Mouse (Mus musculus) brain, embryonic 14.5 days (tissue): ENCODE measurements at regions not wholly inside any gene's neighbourhood (a gene's known extent, or its start where the extent isn't known, plus 50 kb on each side); places are given as distances from the start of the nearest gene placed in this dataset.
"Not testable (repeated sequence)": the region's sequence is repeated elsewhere in the genome, so short reads cannot be mapped to it uniquely, and the experiment has no call there.

Source experiments
- DNase-seq: peaks from one replicate; pipeline ENCODE4 v3.0.0-alpha.2; 2011; ENCODE audit warnings: low read depth
- CTCF ChIP-seq: fragments of 200-500 bp; IDR thresholded peaks from 2 replicates; pipeline ENCODE4 v1.5.1; 2012; ENCODE audit warnings: inconsistent platforms, mild to moderate bottlenecking, moderate library complexity, borderline replicate concordance; ENCODE audit not compliant: insufficient read depth, insufficient read length; ENCODE audit errors: extremely low read depth
- POLR2A ChIP-seq: fragments of 200-500 bp; IDR thresholded peaks from 2 replicates; pipeline ENCODE4 v1.6.1; 2012; ENCODE audit warnings: mild to moderate bottlenecking, inconsistent platforms, borderline replicate concordance; ENCODE audit not compliant: poor library complexity, insufficient read depth, insufficient read length, severe bottlenecking; ENCODE audit errors: extremely low read depth

DNA sequence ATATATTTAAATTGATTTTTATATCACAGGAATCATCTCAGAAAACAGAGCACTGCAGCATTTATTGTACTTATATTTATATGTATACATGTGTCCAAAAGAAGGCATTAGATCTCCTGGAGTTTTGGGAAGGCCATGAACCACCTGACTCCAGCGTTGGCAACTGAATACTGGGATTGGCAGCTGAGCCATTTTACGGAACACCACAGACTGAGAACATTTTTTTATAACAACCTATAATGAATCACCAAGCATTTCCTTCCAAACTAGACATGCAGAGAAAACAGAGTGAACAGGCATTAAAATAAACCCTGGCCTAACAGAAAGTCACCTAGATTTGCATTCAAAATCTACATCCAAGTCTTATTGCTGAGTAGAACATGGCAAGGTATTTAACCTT lies 686.0 kb upstream of the Intu start:
- DNase-seq = no peak
- TF ChIP-seq CTCF = no peak
- no peak for TF ChIP-seq POLR2A

DNA sequence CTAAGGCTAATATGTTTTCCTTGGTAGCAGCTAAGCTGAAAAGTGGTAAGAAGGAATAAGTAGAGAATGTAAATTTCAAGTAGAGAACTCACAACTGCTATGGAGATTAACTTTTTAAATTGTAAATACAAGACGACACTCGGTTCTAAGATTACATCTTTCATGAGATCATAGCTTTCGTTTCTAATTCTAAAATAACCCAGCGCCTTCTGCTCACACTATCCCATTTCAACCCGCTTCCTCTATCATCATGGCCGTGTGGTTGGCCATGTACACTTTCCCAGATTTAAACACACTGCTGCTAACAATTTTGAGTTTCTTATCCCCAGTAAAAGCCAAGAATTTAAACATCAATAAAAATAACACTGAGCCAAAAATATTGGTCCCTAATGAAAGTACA lies 682.3 kb upstream of the Intu start:
- no peak for DNase-seq
- no peak for TF ChIP-seq CTCF
- TF ChIP-seq POLR2A = no peak

- TF ChIP-seq POLR2A (no peak), CTCF (no peak)
Measured at GRCm38 (mm10) chr3:39857214-39857839, 673.8 kb upstream of the Intu start.

GRCm38 (mm10) chr3:39876046-39876445 lies 655.0 kb upstream of the Intu start:
- DNase-seq = not testable (repeated sequence)

More at GRCm38 (mm10) chr3:39857214-39857839, 673.8 kb upstream of the Intu start:
- peak; percentile 83 for DNase-seq

DNA sequence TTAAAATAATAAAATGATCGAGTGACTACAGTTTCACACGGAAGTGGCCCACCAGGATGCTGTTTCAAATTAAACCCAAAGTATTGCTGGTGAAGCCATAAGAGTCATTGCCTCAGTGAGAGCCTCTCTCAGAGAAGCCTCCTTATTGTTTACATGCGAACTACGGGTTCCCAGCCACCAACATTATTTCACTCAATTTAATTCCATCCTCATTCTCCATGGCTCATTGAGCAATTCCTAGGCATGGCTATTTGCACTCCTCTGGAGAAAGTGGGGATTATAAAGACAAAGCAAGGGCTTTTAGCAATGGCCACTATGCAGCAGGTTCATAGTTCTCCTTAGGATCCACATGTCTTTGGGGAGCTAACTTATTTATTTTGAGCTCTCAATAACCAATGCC lies 646.7 kb upstream of the Intu start:
- DNase-seq = peak; percentile 50
- no peak for TF ChIP-seq POLR2A
- TF ChIP-seq CTCF = no peak

DNA sequence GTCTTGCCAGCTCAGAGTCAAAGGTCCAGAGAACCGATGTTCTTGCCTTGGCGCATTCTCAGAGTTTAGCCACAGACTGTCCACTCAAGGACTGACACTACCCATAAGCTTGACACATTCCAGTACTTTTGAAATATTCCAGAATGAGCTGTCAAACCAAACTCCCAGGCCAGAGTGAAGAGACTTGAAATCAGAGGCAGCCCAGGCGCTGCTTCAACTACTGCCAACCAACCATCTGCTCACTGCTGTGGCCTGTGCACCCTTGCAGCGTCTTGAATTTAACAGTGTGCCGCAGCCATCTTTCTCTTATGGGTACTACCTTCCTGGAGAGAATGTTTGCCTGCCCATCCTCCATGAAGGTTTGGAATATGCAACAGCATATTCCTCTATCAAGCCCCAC lies 642.7 kb upstream of the Intu start:
- no peak for TF ChIP-seq CTCF
- no peak for TF ChIP-seq POLR2A
- peak; percentile 57 for DNase-seq

DNA sequence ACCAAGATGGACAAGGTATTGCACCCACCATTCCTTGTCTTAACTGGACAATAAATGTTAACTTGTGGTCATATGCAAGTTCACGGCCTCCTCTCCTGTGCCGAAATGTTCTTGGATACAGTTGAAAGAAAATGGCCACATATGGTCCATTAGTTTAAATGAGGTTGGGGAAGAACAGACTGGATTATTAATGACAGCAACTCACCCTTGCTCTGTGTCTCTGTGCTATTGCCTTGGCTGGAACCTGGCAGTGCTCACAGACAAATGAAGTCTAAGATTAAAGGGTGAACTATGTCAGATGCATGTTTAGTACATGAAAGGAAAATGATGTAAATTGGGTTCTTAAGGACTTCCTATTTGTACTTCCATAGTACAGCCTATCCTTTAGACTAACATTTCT lies 641.9 kb upstream of the Intu start:
- no peak for DNase-seq
- TF ChIP-seq CTCF (no peak), POLR2A (no peak)

- TF ChIP-seq POLR2A (no peak), CTCF (no peak)
- no peak for DNase-seq
Measured at GRCm38 (mm10) chr3:39898961-39899360, 632.1 kb upstream of the Intu start.

DNA sequence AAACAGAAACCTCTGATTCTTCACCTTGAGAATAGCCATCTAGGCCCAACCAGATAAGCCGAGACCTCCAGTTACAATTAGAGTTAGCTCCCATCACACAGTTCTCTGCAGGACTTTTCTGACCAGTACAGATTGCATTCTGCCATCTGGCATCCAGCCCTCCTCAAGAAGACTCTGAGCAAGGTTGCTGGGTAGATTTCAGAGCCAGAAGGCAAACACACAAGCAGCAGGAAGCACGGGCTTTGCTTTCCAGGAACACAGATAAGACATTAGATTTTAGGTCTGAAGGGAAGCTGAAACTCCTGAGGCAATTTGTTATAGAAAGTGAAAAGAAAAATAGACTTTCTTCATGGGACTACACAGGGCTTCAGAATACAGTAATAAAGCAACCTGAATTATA lies 630.9 kb upstream of the Intu start:
- TF ChIP-seq POLR2A = no peak
- no peak for TF ChIP-seq CTCF
- no peak for DNase-seq

DNA sequence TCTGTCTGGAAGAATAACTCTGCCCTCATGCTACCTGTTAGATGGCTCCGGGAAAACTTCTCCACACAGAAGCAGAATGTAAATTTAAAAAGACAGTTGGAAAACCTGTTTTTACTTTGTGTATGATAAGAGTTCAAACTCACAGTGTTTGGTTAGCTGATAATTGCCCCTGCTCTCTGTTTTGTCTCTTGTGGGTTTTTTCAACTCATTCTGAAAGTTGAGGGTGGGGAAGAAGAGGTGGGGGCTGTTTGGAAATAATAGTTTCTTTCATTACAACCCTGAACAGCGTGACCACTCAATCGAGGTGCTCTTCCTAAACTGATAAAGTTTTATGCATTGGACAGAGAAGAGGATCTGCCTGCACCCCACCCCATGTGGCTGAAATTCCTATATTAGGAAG lies 626.7 kb upstream of the Intu start:
- no peak for TF ChIP-seq POLR2A
- TF ChIP-seq CTCF = no peak
- DNase-seq = no peak

GRCm38 (mm10) chr3:39908676-39909362 lies 622.3 kb upstream of the Intu start:
- DNase-seq = no peak
- TF ChIP-seq POLR2A (no peak), CTCF (no peak)

- TF ChIP-seq CTCF = no peak
- TF ChIP-seq POLR2A = no peak
- DNase-seq = no peak
Measured at GRCm38 (mm10) chr3:39909642-39910041, 621.4 kb upstream of the Intu start.
